Mouse (Mus musculus): ENCODE measurements around the gene Znfx1. TPM values are rescaled to one million over a fixed set of nuclear protein-coding genes. Genes with fewer than 3 reads are reported as not detected.

Gene Znfx1
- polyA plus RNA-seq, 1 experiment from 2014 or later: 10.4 TPM

DNA sequence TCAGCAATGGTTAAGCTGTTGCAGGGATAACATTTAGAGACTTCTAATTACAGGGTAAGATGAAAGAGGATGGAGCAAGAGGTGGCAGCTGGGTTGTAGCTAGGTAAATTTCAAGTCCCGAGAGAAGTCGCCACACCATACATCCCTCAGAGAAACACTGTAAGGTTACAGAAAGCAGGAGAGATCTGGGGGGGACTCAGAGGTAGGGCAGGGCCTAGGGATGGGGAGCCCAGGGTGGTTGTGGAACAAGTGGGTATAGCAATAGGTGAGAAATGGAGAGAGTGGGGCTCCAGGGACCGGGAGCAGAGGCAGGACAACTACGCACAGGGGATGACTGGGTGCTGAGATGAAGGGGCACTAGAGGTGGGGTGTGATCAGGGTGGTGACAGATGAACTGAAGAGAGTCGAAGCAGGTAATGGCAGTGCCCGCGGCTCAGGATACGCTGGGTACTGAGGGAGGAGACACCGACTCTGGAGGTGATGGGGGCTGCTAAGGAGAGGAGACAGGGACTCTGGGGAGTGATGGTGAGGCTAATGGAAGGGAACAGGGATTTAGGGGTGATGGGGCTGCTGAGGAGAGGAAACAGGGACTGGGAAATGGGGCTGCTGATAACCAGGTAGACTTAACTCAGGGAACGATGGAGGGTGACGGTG lies 1.3 kb downstream of the Znfx1 start:
- H3K9me3 ChIP-seq (replicated peaks): no peaks in the 10 kb centered on the region
- ATAC-seq (ENCODE audit: insufficient number of reproducible peaks, low FRiP score): no peak
- no peaks in the 10 kb centered on the region for H3K27me3 ChIP-seq (replicated peaks)
- H3K36me3 ChIP-seq: peaks cover 45% of the 10 kb centered on the region
- H3K4me2 ChIP-seq: peak overlapping the region; percentile 93
- H3K4me3 ChIP-seq: peak overlapping the region; percentile 89
- 0 out of 2 replicates have a peak overlapping the region, but pooled peaks have one; percentile 96 for H3K27ac ChIP-seq (ENCODE audit: poor library complexity, severe bottlenecking)
- H3K9ac ChIP-seq: peak overlapping the region; percentile 98
- 17% methylated on average over 11 of the region's 11 CpGs for whole genome bisulfite sequencing
- H3K4me1 ChIP-seq (replicated peaks): peaks cover 29% of the 10 kb centered on the region

DNA sequence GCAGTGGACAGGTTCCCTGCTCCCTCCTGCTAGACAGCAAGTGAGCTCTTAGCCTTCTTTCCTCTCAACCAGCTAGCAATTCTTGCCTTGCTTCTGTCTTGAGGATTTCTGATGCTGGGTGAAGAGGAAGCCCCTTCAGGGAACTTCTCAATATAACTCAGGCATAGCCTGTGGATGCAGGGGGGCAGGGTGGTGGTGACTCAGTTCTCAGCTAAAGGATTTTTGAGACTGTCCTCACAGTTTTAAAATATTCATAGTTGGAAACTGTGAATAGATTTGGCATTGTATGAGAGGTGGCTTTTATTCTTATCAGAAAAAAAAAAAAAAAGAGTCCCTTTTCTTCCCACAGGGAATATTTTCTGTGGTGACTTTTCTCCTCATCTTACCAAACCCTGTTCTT lies 2.1 kb downstream of the Znfx1 start:
- H3K9ac ChIP-seq: peak overlapping the region; percentile 54

DNA sequence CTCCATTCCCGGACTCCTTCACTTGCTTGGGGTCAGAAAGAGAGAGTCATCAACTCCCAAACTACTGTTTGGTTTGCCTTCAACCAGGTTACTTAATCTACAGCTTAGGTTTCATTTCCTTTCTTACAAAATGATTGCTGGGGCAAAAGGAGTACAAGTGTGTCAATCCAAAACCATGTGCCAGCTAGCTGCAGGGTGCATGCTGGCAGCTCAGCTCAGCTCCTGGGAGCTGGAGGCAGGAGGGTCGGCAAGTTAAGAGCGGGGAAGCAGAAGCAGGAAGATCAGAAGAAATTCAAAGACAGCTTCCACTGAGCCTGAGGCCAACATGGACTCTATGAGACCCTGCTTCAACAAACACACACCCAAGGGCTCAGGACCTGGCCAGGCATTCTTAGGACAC lies 2.5 kb downstream of the Znfx1 start:
- Histone ChIP-seq H3K27ac (ENCODE audit: poor library complexity, severe bottlenecking) (no peak overlapping the region), H3K36me3 (peaks cover 47% of the 10 kb centered on the region), H3K4me2 (peak overlapping the region; percentile 27; the same call in 1 of the 2 replicates), H3K4me3 (no peak overlapping the region), H3K27me3 (replicated peaks) (no peaks in the 10 kb centered on the region), H3K9ac (peak overlapping the region; percentile 54), H3K4me1 (replicated peaks) (peaks cover 27% of the 10 kb centered on the region), H3K9me3 (replicated peaks) (no peaks in the 10 kb centered on the region)
- 69% methylated on average over 3 of the region's 3 CpGs for WGBS
- no peak for ATAC-seq (ENCODE audit: insufficient number of reproducible peaks, low FRiP score)

More for the DNA sequence above, 2.1 kb downstream of the Znfx1 start:
- H3K27ac ChIP-seq (ENCODE audit: poor library complexity, severe bottlenecking): no peak overlapping the region
- H3K4me3 ChIP-seq: no peak overlapping the region
- H3K9me3 ChIP-seq (replicated peaks): no peaks in the 10 kb centered on the region
- H3K4me2 ChIP-seq: peak overlapping the region; percentile 27; the same call in 1 of the 2 replicates
- H3K36me3 ChIP-seq: peaks cover 47% of the 10 kb centered on the region
- ATAC-seq (ENCODE audit: insufficient number of reproducible peaks, low FRiP score): no peak
- no peaks in the 10 kb centered on the region for H3K27me3 ChIP-seq (replicated peaks)
- H3K4me1 ChIP-seq (replicated peaks): peaks cover 28% of the 10 kb centered on the region

DNA sequence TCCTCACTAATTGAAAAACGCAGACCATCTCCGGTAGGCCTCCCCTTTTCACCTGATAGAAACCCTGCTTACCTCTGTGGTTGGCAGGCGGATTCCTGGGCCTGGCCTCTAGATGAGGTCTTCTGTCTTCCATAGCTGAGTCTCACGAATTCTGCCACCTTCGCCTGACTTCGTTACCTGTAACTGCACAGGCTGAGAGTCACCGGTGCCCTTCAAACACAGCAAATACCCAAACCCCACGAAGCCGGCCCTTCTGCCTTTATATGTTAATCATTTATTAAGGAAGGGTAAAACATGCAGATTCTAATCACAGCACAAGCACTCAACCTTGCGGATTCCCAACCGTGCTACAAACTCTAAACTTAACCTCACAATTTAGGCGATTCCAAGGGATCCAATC lies 2.9 kb downstream of the Znfx1 start:
- H3K27ac ChIP-seq (ENCODE audit: poor library complexity, severe bottlenecking): no peak overlapping the region
- 67% methylated on average over 12 of the region's 12 CpGs for WGBS
- no peak for ATAC-seq (ENCODE audit: insufficient number of reproducible peaks, low FRiP score)
- H3K27me3 ChIP-seq (replicated peaks): no peaks in the 10 kb centered on the region
- 0 out of 2 replicates have a peak overlapping the region, but pooled peaks have one; percentile 14 for H3K9ac ChIP-seq
- H3K4me3 ChIP-seq: no peak overlapping the region
- H3K4me1 ChIP-seq (replicated peaks): peaks cover 23% of the 10 kb centered on the region
- peaks cover 47% of the 10 kb centered on the region for H3K36me3 ChIP-seq
- H3K9me3 ChIP-seq (replicated peaks): no peaks in the 10 kb centered on the region
- no peak overlapping the region for H3K4me2 ChIP-seq

DNA sequence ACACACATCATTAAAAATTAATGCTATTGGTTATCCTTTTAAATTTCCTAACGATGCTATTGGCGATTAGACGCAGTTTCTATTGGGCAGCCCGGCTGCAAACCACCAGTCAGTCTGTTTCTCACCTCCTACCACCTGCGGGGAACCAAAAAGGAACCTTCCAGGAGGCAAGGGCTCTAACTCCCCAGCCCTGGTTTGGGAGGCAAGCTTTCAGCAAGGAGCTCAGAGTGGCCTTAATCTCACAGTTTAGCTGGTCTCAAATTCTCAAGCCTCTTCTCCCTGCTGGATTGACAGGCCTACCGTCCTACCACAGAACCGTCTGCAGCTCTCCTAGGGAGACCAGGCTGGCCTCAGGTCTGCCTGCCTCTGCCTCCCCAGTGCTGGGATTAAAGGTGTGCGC lies 3.3 kb downstream of the Znfx1 start:
- Histone ChIP-seq H3K4me2 (no peak overlapping the region), H3K27me3 (replicated peaks) (no peaks in the 10 kb centered on the region), H3K9ac (0 out of 2 replicates have a peak overlapping the region, but pooled peaks have one; percentile 14), H3K4me1 (replicated peaks) (peaks cover 19% of the 10 kb centered on the region), H3K4me3 (no peak overlapping the region), H3K36me3 (peaks cover 47% of the 10 kb centered on the region), H3K27ac (ENCODE audit: poor library complexity, severe bottlenecking) (no peak overlapping the region), H3K9me3 (replicated peaks) (no peaks in the 10 kb centered on the region)
- 49% methylated on average over 8 of the region's 8 CpGs for whole genome bisulfite sequencing
- no peak for ATAC-seq (ENCODE audit: insufficient number of reproducible peaks, low FRiP score)

DNA sequence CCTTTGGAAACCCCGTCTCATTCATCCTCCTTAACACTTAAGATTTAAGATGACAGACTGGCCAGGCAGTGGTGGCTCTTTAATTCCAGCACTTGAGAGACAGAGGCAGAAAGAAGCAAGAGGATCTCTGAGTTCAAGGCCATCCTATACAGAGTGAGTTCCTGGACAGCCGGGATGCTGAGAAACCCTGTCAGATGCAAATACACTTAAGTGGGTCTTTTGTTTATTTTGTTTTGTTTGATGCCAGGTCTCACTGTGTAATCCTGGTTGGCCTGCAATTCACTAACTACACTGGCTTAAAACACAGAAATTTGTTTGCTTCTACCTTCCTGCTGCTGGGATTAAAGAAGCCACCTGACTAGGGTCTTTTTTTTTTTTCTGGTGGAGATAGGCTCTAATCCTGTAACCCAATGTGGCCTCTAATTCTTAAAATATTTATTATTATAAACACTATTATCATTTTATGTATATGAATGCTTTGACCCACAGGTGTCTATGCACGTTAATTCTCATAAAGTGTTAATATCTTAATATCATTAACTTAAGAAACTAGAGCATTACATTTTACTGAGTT lies 3.9 kb downstream of the Znfx1 start:
- Histone ChIP-seq H3K4me2 (no peak overlapping the region), H3K9ac (no peak overlapping the region), H3K36me3 (peaks cover 48% of the 10 kb centered on the region), H3K4me3 (no peak overlapping the region), H3K4me1 (replicated peaks) (peaks cover 18% of the 10 kb centered on the region), H3K27ac (ENCODE audit: poor library complexity, severe bottlenecking) (no peak overlapping the region), H3K9me3 (replicated peaks) (no peaks in the 10 kb centered on the region), H3K27me3 (replicated peaks) (no peaks in the 10 kb centered on the region)
- WGBS: 65% methylated on average over 3 of the region's 3 CpGs
- no peak for ATAC-seq (ENCODE audit: insufficient number of reproducible peaks, low FRiP score)

DNA sequence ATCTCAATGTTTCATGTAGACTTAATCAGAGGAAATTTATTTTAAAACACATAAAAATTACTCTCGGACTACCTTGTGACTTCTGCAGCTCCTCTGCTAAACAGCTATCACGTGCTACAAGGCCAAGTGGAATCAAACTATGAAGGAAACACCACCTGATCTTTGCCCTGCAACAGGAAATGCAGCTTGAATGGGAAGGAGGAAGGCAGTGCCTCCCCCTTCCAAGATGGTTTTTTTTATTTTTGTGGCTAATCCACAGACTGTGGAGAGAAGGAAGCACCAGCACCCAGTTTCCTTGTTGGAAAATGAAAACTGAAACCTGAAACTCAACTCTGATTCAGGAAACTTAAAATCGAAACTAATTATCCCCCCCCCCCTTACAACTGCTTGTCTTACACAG lies 4.6 kb downstream of the Znfx1 start:
- no peaks in the 10 kb centered on the region for H3K9me3 ChIP-seq (replicated peaks)
- 59% methylated on average over 3 of the region's 3 CpGs for WGBS
- peaks cover 50% of the 10 kb centered on the region for H3K36me3 ChIP-seq
- H3K9ac ChIP-seq: no peak overlapping the region
- H3K4me2 ChIP-seq: no peak overlapping the region
- H3K27ac ChIP-seq (ENCODE audit: poor library complexity, severe bottlenecking): no peak overlapping the region
- H3K27me3 ChIP-seq (replicated peaks): no peaks in the 10 kb centered on the region
- no peak for ATAC-seq (ENCODE audit: insufficient number of reproducible peaks, low FRiP score)
- H3K4me3 ChIP-seq: no peak overlapping the region
- peaks cover 24% of the 10 kb centered on the region for H3K4me1 ChIP-seq (replicated peaks)

DNA sequence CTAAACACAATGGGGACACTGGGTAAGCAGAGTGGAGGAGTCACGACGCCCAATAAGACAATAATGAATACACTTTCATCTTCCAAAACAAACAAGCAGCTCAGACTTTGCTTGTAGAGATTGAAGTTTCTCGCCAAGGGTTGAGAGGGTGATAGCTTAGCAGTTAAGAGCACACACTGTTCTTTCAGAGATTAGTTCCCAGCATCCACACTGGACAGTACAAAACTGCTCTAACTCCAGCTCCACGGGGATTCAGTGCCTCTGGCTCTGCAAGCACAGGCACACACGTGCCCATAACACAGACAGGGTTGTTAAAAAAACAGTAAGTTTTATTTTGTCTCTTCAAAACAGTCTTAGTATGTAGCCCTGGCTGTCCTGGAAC lies 5.9 kb downstream of the Znfx1 start:
- Histone ChIP-seq H3K9ac (no peak overlapping the region), H3K36me3 (peaks cover 58% of the 10 kb centered on the region), H3K4me3 (no peak overlapping the region), H3K4me1 (replicated peaks) (peaks cover 28% of the 10 kb centered on the region), H3K4me2 (no peak overlapping the region), H3K9me3 (replicated peaks) (no peaks in the 10 kb centered on the region), H3K27ac (ENCODE audit: poor library complexity, severe bottlenecking) (no peak overlapping the region), H3K27me3 (replicated peaks) (no peaks in the 10 kb centered on the region)
- WGBS: 83% methylated on average over 5 of the region's 5 CpGs
- no peak for ATAC-seq (ENCODE audit: insufficient number of reproducible peaks, low FRiP score)

DNA sequence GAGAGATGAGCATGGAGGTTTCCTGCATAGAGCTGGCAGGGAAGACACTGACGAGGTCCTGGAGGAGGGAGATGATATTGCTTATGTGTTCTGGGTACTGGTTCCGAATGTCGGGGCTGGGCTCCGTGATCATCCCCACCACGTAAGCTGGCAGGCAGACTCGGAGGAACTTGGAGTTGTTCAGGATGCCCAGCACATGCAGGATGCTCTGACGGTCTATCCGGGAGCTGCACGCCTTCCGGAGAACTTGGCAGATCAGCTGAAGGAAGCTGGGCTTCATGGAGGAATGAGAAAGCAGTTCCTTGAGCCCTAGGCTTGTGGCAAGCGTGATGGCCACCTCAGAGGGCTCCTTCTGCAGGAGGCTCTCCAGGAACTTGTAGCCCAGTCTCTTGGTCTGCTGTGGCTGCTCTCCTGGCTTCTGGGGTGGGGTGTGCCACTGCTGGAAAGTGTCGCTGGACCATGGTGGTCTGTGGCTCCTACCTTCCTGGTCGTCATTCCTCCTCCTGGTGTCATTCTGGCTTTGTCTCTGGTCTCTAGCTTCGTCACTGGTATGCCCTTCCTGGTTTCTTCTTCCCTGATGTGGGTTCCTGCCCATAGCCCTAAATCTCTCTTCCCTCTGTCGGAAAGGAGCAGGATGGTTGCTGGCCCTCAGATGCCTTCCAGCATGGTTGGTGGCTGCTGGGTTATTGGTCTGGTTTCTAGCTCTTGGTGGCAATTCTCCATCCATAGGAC lies 6.4 kb downstream of the Znfx1 start:
- Histone ChIP-seq H3K27ac (ENCODE audit: poor library complexity, severe bottlenecking) (no peak overlapping the region), H3K27me3 (replicated peaks) (no peaks in the 10 kb centered on the region), H3K4me1 (replicated peaks) (peaks cover 23% of the 10 kb centered on the region), H3K4me2 (no peak overlapping the region), H3K4me3 (no peak overlapping the region), H3K9ac (no peak overlapping the region), H3K9me3 (replicated peaks) (no peaks in the 10 kb centered on the region), H3K36me3 (peaks cover 64% of the 10 kb centered on the region)
- 95% methylated on average over 15 of the region's 15 CpGs for WGBS
- no peak for ATAC-seq (ENCODE audit: insufficient number of reproducible peaks, low FRiP score)

DNA sequence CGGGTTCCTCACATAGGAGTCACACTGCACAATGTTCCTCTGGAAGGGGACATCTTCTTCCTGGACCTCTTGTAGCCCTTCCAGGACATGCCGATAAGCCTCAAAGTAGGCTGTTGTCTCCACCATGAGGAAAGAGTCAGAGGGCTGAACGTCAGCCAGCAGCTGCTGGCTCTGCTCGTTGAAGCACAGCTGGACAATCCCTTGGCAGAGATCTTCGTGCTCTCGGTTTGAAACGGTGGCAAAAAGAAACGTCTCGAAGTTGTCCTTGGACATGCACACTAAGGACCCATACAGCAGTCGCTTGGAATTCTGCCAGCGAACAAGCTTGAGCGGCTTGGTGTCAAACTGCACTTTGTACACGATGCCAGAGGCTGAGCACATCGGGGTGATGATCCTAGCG lies 7.4 kb downstream of the Znfx1 start:
- WGBS: 90% methylated on average over 15 of the region's 15 CpGs
- no peak overlapping the region for H3K9ac ChIP-seq
- no peaks in the 10 kb centered on the region for H3K9me3 ChIP-seq (replicated peaks)
- H3K27me3 ChIP-seq (replicated peaks): no peaks in the 10 kb centered on the region
- ATAC-seq (ENCODE audit: insufficient number of reproducible peaks, low FRiP score): no peak
- no peak overlapping the region for H3K4me3 ChIP-seq
- peaks cover 15% of the 10 kb centered on the region for H3K4me1 ChIP-seq (replicated peaks)
- H3K4me2 ChIP-seq: no peak overlapping the region
- no peak overlapping the region for H3K27ac ChIP-seq (ENCODE audit: poor library complexity, severe bottlenecking)
- H3K36me3 ChIP-seq: peaks cover 71% of the 10 kb centered on the region

DNA sequence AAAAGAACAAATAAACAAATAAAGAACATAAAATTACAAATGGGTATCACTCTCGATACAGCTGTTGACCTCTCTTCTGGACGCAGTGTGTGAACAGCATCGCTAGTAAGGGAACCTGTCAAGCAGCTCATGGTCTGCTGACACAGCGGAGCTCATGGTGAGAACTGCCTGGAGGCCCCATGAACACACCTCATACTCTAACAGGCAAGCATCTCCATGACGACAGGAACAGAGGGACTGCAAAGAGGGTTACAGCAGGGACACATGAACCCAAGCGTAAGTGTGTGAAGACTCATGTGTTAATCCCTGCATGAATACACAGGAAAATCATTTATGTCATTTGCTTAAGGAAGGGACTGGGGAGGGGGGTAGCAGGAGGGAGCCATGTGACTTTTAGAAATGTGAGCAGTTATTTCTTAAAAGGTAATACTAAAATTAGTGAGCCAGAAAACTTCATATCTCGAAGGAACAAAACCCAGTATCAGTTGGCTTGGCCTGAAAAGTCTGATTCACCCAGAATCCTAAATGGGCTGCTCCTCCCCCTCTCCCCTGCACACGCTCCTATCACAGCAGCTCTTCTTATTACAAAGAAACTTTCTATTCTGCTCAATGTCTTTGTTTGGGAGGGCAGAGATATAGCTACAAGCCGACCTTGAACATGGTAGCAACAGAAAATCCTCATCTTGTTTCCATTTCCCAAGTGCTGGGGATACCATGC lies 9.5 kb downstream of the Znfx1 start:
- Histone ChIP-seq H3K36me3 (peaks cover 79% of the 10 kb centered on the region), H3K27ac (ENCODE audit: poor library complexity, severe bottlenecking) (0 out of 2 replicates have a peak overlapping the region, but pooled peaks have one; percentile 25), H3K9ac (no peak overlapping the region), H3K4me2 (no peak overlapping the region), H3K4me1 (replicated peaks) (peaks cover 21% of the 10 kb centered on the region), H3K9me3 (replicated peaks) (no peaks in the 10 kb centered on the region), H3K4me3 (no peak overlapping the region), H3K27me3 (replicated peaks) (no peaks in the 10 kb centered on the region)
- ATAC-seq (ENCODE audit: insufficient number of reproducible peaks, low FRiP score): no peak
- WGBS: 70% methylated on average over 9 of the region's 9 CpGs

All from heart, embryonic 12.5 days (tissue).